Mouse (Mus musculus) T-cell, adult 2 months (primary cell): ENCODE measurements at regions not wholly inside any gene's neighbourhood (a gene's known extent, or its start where the extent isn't known, plus 50 kb on each side); places are given as distances from the start of the nearest gene placed in this dataset.

Experiments
- DNase-seq: peaks from one replicate; pipeline ENCODE4 v3.0.0; 2022; ENCODE audit warnings: low spot score

DNA sequence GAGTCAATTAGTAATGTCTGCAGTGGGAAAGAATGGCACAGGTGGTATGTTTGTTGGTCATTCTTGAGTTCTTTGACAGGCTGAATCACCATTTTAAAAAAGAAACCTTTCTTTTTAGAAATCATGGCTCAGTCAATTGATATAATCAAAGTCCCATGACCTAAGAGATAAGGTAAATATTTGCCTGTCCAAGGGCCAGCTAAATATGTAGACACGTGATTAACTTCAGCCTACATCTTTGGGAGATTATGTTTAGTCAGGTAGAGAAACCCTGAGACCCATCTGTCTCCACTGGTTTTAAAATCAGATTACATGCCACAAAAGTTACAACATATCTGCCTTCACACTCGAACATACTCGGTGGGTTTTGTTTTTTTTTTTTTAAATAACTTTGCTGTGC lies 128.6 kb upstream of the Kazn start:
- DNase-seq: no peak

DNA sequence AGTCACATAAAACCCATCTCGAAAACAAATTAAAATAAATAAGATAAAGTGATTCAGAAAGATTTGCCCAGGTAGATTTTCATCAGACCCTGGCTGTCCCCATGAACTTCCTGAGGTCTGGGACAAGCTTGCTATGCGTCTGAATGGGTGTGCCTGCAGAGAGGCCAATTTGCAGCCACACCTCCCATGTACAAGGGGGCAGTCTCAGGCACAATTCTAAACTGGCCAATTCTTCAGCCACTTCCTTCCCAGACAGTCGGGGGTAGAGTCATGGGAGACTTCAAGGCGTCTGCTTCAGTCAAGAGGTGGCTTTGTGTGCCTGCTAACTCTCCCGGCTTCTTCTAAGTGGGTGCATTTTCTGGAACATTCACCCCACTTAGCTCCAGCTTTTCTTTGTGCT lies 122.9 kb upstream of the Kazn start:
- no peak for DNase-seq

DNA sequence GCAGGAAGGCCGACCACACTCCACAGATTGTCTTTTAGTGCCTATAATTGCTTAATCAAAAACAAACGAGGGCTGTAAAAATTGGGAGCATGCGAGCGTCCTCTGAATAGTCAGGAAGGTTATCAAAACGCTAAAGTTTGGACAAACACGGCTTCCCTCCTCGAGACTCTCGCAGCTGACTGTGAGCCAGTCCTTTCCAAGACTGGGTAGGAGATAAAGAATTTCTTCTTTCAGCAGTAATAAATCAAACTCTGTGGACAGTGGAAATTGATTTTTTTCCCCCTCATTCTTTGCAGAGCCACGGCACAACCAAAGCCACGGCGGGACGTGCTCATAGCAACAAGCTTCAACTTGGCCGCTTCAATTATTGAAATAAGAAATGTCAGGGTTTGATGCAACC lies 119.7 kb upstream of the Kazn start:
- DNase-seq: no peak

DNA sequence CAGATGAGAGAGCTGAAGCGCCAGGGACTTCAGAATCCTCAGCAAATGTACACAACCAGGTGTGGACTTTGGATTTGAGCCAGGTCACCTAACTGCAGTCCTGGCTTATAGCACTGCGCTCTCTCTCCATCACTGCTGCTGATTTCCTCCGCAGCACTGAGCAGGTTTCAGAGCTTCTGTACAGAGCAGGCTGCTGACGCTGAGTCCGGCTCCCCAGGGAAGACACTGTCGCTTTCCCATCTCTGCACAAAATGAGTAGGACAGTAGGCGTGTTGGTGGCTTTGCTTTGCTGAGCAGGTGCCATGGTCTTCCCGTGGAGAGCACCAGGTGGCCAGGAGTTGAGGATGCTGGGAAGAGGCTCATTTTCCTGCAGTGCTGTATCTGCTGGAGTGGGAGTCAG lies 116.2 kb upstream of the Kazn start:
- DNase-seq: no peak

DNA sequence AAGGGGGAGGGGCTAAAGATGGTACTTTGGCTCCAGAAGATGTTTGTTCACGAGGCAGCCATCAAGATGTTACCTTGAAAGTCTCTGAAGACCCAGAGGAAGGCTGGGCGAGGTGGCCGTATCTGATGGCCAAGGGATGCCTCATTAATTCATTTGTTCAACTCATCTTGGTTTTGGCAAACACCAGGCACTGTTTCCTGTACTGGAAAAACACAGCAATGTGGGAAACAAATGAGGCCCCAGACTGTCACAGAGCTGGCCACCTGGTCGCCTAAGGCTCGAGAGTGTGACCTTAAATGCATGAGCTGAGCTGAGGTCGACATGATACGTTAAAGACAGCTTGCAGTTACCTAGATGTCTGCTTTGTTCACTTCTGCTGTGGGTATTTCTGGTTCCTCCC lies 114.3 kb upstream of the Kazn start:
- no peak for DNase-seq

DNA sequence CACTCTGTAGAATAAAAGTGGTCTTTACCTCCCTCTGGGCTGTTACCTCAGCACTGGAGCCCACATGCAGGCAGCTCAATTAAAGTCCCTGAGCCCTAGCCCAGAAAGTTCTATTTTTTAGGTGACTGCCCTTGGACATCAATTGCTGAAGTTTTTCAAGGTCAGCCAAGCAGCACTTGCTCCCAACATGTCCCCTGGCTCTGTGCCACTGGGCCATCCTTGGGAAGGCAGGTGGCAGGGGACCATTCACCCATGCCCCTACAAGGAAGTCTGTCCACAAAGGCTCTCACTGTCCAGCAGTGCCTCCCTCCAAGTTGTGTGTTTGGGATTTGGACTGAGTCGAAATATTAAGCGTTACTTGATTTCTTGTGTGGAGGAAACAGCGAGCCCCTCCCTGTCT lies 112.6 kb upstream of the Kazn start:
- DNase-seq: no peak

DNA sequence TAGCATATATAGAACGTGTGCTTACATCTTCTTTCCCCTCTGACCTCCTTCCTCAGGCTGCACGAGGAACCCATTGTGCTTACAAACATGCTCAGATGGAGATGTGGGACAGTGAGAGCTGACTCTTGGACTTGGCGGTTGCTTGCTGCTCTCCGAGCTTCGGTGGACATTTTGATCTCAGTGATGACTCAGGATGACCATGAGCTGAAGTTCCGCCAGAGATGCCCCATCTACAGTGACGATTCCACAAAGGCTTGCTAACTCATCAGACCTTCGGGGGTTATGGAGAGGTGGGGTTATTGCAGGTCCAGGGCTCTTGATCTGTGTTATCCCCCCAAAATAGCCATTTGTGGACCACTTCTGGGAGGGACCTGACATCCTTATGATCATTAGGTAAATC lies 111.8 kb upstream of the Kazn start:
- DNase-seq: no peak

DNA sequence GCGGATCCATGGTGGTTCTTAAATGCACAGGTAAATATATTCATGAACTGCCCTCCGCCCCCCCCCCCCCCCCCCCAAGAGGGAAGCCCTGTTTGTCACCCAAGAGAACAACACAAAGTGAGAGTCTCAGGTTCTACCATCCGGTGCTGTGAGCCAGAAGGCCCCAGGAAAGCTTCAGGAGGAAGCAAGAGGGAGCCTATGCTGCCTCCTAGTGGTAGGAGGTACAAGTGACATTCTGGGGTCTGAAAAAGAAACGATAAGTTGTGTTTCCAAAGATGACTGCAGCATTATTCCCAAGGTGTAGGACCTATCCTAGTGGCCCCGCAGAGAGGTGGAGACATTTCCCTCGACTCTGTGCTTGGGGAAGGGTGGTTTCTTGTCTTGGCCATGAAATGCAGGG lies 109.7 kb upstream of the Kazn start:
- no peak for DNase-seq

DNA sequence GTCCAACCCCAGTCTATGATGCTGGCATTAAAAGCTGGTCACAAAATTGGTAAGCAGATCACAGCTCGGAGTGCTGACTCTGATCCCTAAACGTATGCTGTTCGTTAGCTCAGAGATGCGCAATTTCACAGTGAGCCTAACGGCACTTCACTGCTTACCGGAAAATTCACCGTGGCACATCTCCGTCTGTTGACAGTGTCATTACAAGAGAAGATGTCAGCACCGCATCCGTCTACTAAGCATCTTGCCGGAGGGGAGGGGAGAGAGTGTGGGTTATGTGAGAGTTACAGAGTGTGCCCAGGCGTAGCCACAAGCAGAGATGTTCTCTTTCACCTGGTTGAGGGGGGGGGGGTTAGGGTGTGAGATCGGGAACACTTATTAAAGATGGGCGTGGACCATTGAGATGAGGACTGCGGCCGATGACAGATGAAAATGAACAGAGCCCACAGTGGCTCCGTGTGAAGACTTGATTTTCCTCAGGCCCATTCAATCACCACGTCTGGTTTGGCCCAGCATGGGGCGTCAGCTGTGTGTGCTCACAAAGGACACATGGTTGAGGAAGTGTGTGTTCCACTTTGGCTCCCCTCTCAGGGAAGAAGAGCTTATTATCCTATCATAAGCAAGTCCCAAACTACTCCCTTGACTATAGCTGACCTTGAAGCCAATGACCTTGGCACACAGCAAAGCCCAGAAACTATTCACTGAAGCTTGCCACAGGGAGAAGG lies 103.4 kb upstream of the Kazn start:
- no peak for DNase-seq

DNA sequence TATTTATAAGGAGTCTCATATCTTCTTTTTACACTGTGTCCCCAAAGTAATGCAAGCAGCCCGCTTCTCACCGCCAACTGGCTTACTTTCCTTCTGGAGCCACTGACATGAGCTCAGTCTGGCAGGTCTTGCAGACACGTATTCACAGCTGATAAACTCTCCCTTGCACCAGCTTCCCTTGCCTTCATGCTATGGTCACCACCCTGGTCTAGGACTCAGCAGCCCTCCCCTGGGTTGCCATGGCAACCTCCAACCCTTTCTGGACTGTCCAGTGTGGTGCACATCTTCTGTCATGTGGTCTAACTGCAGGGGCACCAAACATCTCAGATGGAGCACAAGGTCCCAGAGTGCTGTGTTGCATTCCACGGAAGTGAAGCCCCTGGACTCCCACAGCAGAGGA lies 102.1 kb upstream of the Kazn start:
- no peak for DNase-seq

DNA sequence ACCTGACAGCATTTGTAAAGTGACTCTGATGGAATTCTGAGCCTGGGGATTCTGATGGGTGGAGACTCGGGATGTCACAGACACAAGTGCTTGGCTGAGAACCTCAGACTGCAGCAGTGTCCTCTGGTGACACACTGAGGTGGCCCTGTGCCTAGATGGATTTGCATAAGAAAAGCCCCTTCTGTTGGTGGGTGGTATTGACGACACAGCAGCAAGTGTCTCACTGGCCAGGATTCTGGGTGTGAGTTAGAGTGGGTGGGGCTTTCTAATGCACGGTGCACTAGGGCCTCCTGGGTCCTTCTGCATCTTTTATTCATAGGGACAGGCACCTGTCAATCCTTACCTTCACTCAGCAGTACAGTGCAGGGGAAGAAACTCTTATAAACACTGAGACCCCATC lies 100.9 kb upstream of the Kazn start:
- DNase-seq: no peak

DNA sequence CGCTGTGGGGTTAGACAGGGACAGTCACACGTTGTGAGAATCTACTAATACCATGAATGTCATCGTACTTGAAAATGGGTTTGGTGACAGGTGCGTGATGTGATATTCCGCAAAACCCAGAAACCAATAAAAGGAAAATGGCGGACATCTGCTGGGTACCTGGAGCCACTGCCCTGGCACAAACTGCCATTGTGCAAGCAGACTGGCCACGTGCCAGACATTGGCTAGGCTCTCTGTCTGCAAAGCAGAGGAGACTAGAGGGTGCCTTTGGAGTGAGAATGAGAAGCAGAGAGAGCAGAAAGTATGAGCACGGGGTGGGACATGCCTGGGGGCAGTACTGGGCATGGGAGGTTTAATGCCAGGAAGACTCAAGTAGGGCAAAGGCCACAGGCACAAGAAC lies 98.5 kb upstream of the Kazn start:
- DNase-seq: no peak

DNA sequence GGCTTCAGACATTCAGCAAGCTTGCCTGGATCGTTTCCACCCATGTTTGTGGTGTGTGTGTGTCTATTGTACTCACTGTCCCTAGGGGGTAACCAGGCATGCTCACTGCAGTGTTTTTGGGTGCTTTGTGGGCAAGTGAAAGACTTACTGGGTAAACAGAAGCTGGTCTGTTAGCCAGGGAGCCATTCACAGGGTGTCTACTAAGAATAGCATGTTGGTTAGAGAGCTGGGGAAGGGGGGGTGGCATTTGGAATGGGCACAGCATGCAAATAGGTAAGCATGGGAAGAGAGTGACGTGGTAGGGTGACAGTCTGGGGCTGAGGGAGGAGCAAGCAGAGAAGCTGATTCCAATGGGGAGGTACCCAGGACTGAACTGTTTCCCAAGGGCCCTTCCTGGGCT lies 97.7 kb upstream of the Kazn start:
- no peak for DNase-seq

DNA sequence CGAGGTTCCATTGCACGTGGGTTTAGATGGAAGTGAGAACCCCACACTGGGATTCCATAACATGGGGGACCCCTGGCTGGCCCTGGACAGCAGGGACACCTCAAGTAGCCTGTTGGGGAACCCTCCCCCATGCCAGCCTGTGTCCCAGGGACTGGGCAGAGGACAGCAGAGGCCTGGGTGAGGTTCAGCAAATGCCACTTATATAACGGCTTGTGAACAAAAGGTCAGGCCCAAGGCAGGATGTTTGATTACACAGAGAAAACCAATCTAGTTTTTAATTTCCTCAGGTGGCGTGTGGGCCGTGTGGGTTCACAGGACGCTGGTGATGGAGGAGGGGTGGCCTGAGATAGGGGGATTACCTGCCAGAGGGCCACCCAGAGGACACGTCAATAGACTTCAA lies 94.9 kb upstream of the Kazn start:
- no peak for DNase-seq

DNA sequence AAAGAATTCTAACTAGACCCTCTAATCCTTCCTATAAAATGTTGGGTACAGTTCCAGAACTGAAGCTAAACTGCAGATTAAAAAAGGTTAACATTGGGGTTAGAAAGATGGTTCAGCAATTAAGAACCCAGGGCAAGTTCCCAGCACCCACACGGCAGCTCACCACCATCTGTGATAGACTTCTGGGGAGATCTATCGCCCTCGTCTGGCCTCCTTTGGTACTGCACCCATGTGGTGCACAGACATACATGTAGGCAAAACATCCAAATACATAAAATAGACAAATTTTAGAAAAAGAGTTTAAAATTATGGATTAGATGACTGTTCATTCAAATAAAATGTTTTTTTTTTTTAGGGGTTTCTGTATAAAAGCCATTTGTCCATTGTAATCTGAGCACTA lies 91.4 kb upstream of the Kazn start:
- DNase-seq: no peak

DNA sequence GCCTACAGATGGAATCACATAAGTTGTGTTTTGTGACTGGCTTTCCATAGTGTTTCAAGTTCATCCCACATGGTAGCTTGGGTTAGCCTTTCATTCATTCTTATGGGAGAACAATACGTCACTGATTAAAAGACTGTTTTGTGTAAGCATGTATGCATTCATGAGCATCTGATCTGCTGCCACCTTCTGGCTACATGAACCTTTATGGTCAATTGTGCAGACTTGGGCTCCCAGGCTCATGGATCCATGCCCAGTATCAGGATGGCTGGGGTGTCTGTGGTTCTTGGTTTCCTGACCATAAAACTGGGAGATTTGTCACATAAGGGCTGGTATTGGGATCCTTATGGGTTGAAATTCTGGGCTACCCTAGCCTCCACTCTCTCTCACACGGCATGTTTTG lies 90.4 kb upstream of the Kazn start:
- DNase-seq: no peak

DNA sequence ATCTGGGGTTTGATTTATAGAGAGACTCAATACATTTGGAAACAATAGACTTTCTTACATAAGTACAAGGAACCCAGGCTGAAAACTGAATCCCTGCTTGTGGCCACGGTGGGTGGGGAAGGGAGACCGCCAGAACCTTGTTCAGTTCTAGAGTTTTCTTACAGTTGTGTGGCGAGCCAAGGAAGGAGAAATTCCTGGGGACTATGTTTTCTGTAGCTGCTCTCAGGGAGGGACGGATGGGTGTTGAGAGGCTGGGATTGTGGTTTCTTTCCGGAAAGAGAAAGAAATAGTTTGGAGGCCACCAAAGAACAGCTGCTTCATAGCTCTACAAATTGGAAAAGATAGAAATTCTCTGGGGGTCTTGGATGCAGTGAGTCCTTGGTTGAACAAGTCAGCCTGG lies 87.3 kb upstream of the Kazn start:
- no peak for DNase-seq

DNA sequence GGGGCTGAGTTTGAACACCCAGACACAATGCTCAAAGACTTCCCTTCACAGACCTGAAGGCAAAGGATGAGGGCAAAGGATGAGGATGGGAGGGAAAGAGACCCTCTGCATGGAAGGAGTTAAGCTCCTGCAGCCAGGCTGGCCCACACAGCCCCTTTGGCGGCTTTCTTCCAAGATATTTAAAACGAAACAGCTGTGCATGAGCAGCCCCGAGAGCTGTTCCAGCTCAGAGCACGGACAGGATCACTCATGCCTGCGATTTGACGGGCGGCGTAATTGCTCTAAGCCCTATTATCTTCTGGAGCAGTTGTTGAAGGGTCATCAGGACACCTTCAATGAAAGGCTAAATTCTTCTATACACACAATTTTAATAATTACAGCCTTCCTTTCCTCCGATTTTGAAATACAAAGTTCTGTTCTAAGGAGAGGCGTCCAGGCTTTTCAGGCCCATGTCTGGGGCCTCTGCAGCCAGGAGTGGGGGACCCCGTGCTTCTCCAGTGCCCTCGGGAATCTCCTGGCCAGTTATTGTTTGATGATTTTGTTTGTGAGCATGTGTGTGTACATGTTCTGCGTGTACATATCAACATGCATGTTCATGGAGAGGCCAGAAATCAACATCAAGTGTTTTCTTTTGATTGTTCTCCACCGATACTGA lies 82.1 kb upstream of the Kazn start:
- no peak for DNase-seq

DNA sequence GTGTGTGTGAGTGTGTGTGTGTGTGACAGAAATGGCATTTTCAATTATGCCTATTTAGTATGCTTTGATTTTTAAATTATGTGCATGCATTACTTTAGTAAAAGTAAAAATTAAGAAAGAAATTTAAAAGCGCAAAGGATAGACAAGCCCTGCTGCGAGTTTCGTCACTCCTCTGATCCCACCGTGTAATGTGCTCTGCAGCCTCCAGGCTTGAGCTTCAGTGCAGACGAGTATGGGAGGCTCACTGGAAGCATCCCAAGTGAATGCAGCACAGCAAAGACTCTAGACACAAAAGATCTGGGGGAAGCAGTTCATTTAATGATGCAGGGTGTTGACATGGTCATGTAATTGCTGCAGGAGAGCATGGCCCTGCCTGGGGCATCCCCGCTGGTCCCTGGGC lies 71.1 kb upstream of the Kazn start:
- DNase-seq: no peak

DNA sequence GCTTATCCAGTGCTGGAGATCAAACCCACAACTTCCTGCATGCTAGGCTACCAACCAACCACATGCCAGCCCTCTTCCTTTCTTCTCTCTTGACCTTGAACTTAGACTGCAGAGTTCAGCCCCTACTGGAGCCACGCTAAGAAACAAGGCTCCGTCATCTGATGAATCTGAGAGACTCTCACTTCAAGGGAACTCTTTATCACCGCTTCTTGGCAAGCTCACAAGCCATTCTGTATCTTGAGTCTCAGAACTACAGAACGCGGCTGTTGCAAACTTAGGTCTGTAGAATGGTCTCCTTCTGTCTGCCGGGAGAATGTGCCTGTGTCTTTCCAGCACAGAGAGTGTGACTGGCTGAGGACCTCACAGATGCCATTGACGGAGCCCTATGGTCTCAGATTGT lies 69.1 kb upstream of the Kazn start:
- no peak for DNase-seq

DNA sequence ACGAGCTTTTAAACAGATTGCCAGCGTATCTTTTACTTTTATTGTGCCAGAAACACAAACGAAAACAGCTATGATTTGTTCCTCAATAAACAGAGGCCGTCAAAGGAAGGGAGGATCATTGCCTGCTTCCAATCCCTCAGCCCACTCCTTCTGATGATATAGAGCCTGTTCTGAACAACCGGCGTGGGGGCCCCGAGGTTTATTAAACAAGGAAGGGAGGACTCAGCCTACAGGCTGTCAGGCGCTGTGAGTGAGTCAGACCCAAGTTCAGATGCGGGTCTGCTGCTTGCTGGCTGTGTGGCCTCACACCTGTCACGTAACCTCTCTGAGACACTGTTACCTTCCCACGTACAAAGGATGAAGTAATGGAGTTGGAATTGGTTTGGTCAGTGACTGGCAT lies 68.1 kb upstream of the Kazn start:
- no peak for DNase-seq

DNA sequence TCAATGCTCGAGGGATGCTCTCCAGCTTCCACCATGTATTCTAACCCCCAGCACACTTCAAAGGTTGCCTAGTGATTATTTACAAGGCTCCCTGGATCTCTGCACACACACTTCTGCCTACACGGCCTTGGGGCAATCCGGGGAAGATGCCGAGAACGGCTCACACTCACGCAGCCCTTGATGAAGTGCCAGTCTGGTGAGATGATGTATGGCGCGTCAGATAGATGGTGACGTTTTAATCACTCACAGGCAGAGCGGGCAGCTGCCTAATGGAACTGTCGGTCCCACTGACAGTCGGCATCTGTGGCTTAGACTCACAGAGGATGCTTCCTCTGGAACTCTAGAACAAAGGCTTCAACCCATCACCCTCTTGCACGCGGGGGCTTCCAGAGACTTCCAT lies 66.9 kb upstream of the Kazn start:
- DNase-seq: no peak

DNA sequence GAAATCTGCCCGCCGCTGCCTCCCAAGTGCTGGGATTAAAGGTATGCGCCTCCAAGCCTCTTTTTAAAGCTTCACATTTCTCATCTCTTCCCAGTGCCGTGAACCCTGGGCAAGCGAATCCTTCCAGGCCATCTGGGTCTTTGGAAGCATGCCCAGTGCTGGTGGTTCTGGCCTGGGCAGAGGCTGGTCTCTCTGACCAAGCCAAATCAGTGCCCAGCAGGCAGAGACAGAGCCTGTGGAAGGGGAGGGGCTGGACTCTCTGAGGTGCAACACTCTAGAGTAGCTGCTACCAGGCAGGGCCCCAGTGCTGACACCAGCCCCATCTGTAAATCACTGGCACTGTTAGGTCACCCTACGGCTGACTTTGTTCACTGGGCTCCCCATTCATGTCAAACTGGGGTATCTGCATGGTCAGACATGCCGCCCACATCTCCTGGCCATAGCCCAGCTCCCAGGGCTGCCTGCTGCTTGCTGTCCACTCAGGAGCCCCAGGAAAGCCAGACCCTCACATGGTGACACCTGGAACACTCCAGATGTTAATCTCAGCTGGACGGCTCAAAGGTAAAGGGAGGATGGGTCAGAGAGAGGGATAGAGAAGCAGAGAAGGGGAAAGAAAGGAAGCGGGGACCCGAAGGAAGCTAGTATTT lies 64.3 kb upstream of the Kazn start:
- DNase-seq: no peak

DNA sequence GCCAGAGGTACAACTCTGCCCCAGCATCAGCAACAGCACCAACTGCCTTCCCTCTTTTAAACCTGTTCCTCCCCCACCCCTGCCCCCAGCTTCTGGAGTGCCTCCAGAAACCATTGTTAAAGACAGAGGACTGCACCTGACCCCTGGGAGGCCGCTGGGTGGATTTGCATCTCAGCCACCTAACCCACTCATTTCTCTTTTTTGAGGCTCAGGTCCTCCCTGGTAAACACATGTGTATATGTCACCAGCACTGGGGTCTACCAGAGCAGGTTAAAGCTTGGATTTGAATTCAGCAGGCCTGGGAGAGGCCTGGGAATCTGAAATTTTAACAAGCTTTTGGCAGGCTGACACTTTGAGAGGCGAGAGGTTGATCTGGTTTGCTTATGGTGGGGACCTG lies 63.5 kb upstream of the Kazn start:
- no peak for DNase-seq
